In the genomic region with DNA sequence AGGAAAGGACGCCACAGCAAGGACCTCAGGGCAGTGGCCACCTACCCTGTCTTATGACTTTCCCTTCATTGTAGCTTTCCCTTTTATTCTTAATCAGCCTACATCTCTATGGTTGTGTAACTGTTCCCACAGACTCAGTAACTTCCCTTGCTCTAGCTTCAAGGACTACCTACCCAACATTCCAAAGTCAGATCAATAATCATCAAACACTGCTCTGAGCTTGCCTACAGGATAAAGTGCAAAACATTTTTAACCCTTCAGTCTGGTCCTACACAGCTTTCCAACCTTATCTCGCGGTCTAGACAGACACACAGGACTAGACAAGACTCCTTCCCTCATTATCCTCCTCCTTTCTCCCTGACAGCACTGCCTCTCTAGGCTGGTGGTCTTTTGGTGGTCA, we compare ENCODE assay signal across 8 mouse cellular contexts. TPM values are rescaled to one million over a fixed set of nuclear protein-coding genes. Genes with fewer than 3 reads are reported as not detected.
DNase-seq lines count a peak whose midpoint lies in the region; ATAC-seq and TF ChIP-seq lines count a peak whose summit lies in the region.

No protein-coding gene starts in this region.

- no peak for ATAC-seq in lung, postnatal 0 days
- ATAC-seq in limb, embryonic 13.5 days (ENCODE audit: low FRiP score, low read depth) = no peak

- H3K9me3 ChIP-seq in lung, postnatal 0 days (ENCODE audit: low read length) = no peaks in the 10 kb centered on the region
- no peaks in the 10 kb centered on the region for H3K9me3 ChIP-seq in erythroblast, embryonic 14.5 days (ENCODE audit: control insufficient read depth, low read length)
- H3K9me3 ChIP-seq in limb, embryonic 13.5 days = no peaks in the 10 kb centered on the region

- H3K4me1 ChIP-seq in lung, postnatal 0 days (ENCODE audit: insufficient read depth, low read depth, low read length) = peaks cover 14% of the 10 kb centered on the region
- H3K4me1 ChIP-seq in erythroblast, embryonic 14.5 days (ENCODE audit: control insufficient read depth) = peaks cover 42% of the 10 kb centered on the region
- H3K4me1 ChIP-seq in limb, embryonic 13.5 days = peaks cover 36% of the 10 kb centered on the region
- peaks cover 11% of the 10 kb centered on the region for H3K4me1 ChIP-seq in olfactory bulb, adult 2 months (ENCODE audit: control insufficient read depth, insufficient read depth, low read length)

- H3K36me3 ChIP-seq in lung, postnatal 0 days (ENCODE audit: insufficient read depth, low read length) = no peaks in the 10 kb centered on the region
- peaks cover 36% of the 10 kb centered on the region for H3K36me3 ChIP-seq in erythroblast, embryonic 14.5 days (ENCODE audit: control insufficient read depth)
- no peaks in the 10 kb centered on the region for H3K36me3 ChIP-seq in limb, embryonic 13.5 days

- 0% methylated on average over 3 of the region's 3 CpGs for whole genome bisulfite sequencing in lung, postnatal 0 days
- WGBS in limb, embryonic 13.5 days = 1% methylated on average over 3 of the region's 3 CpGs
- WGBS in olfactory bulb, adult 2 months = 4% methylated on average over 3 of the region's 3 CpGs

- peak overlapping the region; percentile 77 for H3K4me2 ChIP-seq in lung, postnatal 0 days (replicated peaks; ENCODE audit: low read depth, low read length)
- H3K4me2 ChIP-seq in limb, embryonic 13.5 days (replicated peaks) = peak overlapping the region; percentile 79

- TF ChIP-seq POLR2A in olfactory bulb, adult 2 months (IDR thresholded peaks at IDR 0.05; ENCODE audit: insufficient read depth, low read depth, low read length) = no peak

- H3K9ac ChIP-seq in lung, postnatal 0 days (replicated peaks; ENCODE audit: low read depth) = peak overlapping the region; percentile 34; the same call in 1 of the 2 replicates
- peak overlapping the region; percentile 79 for H3K9ac ChIP-seq in limb, embryonic 13.5 days

- peak overlapping the region; percentile 54 for H3K27ac ChIP-seq in lung, postnatal 0 days (ENCODE audit: low read length)
- H3K27ac ChIP-seq in limb, embryonic 13.5 days = peak overlapping the region; percentile 81
- 0 out of 2 replicates have a peak overlapping the region, but pooled peaks have one; percentile 28 for H3K27ac ChIP-seq in olfactory bulb, adult 2 months (ENCODE audit: insufficient read depth, low read depth, low read length)

- TF ChIP-seq CTCF in lung, postnatal 0 days (IDR thresholded peaks at IDR 0.05) = no peak
- no peak for TF ChIP-seq CTCF in olfactory bulb, adult 2 months (IDR thresholded peaks at IDR 0.05; ENCODE audit: insufficient read depth, low read depth, low read length)

- no peak for TF ChIP-seq EP300 in lung, postnatal 0 days (IDR thresholded peaks at IDR 0.05)

- no peaks in the 10 kb centered on the region for H3K27me3 ChIP-seq in lung, postnatal 0 days (replicated peaks; ENCODE audit: insufficient read depth, low read length)
- H3K27me3 ChIP-seq in erythroblast, embryonic 14.5 days (ENCODE audit: control insufficient read depth) = no peaks in the 10 kb centered on the region
- no peaks in the 10 kb centered on the region for H3K27me3 ChIP-seq in limb, embryonic 13.5 days

- H3K4me3 ChIP-seq in lung, postnatal 0 days (ENCODE audit: low read depth, low read length) = peak overlapping the region; percentile 71
- peak overlapping the region; percentile 89 for H3K4me3 ChIP-seq in erythroblast, embryonic 14.5 days (replicated peaks)
- H3K4me3 ChIP-seq in limb, embryonic 13.5 days = peak overlapping the region; percentile 88
- peak overlapping the region; percentile 95 for H3K4me3 ChIP-seq in olfactory bulb, adult 2 months (ENCODE audit: insufficient read depth, low read depth, low read length)

- no peak for DNase-seq in lung, postnatal 0 days (ENCODE audit: low spot score)
- DNase-seq in lung, postnatal 25 days (ENCODE audit: low spot score) = no peak
- DNase-seq in frontal cortex, postnatal 10 days (ENCODE audit: low spot score in 2 of 2) = no peak
- DNase-seq in gastrocnemius, postnatal 10 days = no peak
- no peak for DNase-seq in cerebellum, postnatal 25 days

RNA-seq across cellular contexts. Expression of a gene that starts 0.7 kb away (rescaled TPM):
- polyA plus RNA-seq in lung, postnatal 0 days (2015; fragmentation: Nextera tagmentation; extraction: Ambion mirVana) = 20.0 and 21.9 TPM in 2 replicates
- 7.3 and 10.8 TPM in 2 replicates for polyA plus RNA-seq in erythroblast, embryonic 14.5 days (2012)
- 25.4 and 27.9 TPM in 2 replicates for polyA plus RNA-seq in limb, embryonic 13.5 days (2015; fragmentation: Nextera tagmentation; extraction: Ambion mirVana)
- polyA plus RNA-seq in olfactory bulb, adult 2 months (2012; ENCODE audit: insufficient read depth, insufficient read length, low replicate concordance, missing spikeins) = not detected in 2 replicates
- total RNA-seq in gastrocnemius, postnatal 10 days (2021) = 10 to 100 TPM; 24.0 to 26.6 TPM

Comparison
In these comparisons a context has a peak if more than half of its experiments do, and no peak if none do; other contexts are left out.
1. H3K27ac ChIP-seq: peak in every context shown above with its lines; median percentile 81 in limb, embryonic 13.5 days; 54 in lung, postnatal 0 days; 28 in olfactory bulb, adult 2 months.